Mouse (Mus musculus) urinary bladder, adult 2 months (tissue): Measurements from ENCODE around the gene Maoa. TPM values are rescaled to one million over a fixed set of nuclear protein-coding genes. Genes with fewer than 3 reads are reported as not detected.
A peak's percentile ranks its signal among the peaks of the same experiment; 100 is the strongest.

ENCODE experiments used
- DNase-seq: peaks from one replicate; pipeline ENCODE4 v3.0.0; 2022; ENCODE audit warnings: low spot score
- polyA plus RNA-seq: library from polyadenylated mRNA; depleted of rRNA; stranded (reverse); fragments of >200 nt; gene quantifications from 2 replicates; pipeline ENCODE4 v1.2.3, GENCODE M21; 2012; rRNA removed

The Maoa gene
- polyA plus RNA-seq = 16.6 and 17.4 TPM in 2 replicates

DNA sequence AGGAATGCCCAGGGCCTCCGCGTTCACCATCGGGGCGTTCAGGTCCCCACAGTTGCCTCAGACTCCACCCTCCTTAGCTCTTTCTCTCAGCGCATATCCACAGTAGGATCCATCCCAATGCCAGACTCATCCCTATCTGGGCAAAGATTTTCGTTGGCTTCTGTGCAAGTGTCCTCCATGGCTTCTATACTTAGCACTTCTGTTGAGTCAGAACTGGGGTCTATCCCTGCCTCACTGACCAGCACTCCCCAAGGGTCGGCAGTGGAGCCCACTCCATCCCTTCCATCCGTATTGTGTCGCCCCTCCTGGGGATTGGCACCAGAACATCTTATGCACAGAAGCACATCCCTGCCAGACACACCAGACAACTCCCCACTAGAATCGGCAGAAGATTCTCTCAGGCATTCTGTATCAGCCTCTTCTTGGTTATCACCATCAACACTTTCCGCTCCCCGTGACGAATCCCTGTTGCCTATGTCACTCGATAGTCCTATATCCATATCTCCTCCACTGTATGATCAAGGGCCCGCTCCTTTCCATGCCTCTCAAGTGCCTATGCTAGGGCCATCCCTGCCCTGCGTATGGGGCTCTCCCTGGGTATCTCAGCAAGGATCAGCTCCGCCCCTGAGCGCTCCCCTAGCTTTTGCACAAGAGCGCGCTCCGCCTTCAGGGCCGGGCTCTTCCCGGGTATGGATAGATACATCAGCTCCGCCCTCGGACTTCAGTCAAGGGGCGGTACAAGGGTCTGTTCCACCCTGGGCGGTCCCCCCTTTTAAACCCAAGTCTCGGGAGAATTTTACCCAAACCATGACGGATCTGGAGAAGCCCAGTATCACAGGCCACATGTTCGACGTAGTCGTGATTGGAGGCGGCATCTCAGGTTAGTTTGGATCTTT lies at the start of gene Maoa:
Maoa (plus strand) TSS at position 665 of the 896 bp plus-strand sequence.
- peak; percentile 35 for DNase-seq

- peak; percentile 67 for DNase-seq
Observed at GRCm38 (mm10) chrX:16618225-16619033, 1.1 kb upstream of the Maoa start.

DNA sequence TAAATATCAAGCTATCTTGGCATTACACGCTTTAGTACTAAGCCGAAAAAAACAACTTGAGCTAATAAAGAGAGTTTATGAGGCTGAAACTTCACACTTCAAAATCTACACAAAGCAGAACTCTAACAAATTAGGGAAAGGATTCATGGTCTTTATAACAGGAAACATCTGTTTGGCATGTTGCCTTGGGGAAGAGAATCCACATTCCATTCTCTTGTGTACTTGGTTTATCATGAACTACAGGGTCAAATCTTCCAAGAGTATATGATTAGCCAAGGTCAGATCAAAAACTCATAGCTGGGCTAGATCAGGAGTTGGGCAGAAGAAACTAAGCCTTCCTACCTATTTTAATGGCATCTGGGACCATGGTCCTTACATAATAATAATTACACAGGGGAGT lies 37.0 kb downstream of the Maoa start:
- no peak for DNase-seq

DNA sequence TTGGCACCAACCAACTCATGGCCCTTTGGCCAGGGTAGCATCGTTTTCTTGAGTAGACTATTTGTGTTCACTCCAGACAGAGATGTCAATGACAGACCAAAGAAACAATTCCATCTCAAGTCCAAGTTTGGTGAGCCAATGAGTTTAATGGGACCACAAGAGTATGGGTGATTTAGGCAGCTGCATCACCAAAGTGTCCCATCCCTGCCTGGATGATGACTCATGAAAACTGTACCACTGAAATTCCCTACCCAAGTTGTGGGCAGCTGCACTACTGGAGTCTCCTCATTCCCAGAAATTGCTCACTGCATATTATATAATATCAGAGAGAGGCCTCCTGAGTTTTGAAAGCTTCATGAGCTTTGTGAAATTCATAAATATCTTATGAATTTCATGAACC lies 86.6 kb downstream of the Maoa start:
- DNase-seq = no peak

GRCm38 (mm10) chrX:16714033-16714432 lies 94.5 kb downstream of the Maoa start:
- no peak for DNase-seq

Other genes starting within 250 kb of the Maoa start
- not detected in 2 replicates for gene Cypt1, start 96.8 kb upstream of the Maoa start, polyA plus RNA-seq
- gene Maob, start 197.7 kb downstream of the Maoa start, polyA plus RNA-seq = 15.9 and 18.4 TPM in 2 replicates